Mouse (Mus musculus): Measurements from ENCODE around the gene Mrm2. TPM values are rescaled to one million over a fixed set of nuclear protein-coding genes. Genes with fewer than 3 reads are reported as not detected.

Mrm2 gene
- polyA plus RNA-seq, 1 experiment from 2014 or later = 19.6 TPM

- Histone ChIP-seq H3K27me3 (replicated peaks; ENCODE audit: control insufficient read depth, insufficient read depth, low read length) (no peaks in the 10 kb centered on the region), H3K4me3 (ENCODE audit: low read length) (no peak overlapping the region), H3K27ac (ENCODE audit: low read length) (no peak overlapping the region), H3K4me1 (ENCODE audit: control insufficient read depth, insufficient read depth, low read length) (no peaks in the 10 kb centered on the region), H3K36me3 (ENCODE audit: control insufficient read depth, insufficient read depth, low read length) (peaks cover 16% of the 10 kb centered on the region), H3K9me3 (ENCODE audit: control insufficient read depth, low read length) (no peaks in the 10 kb centered on the region), H3K4me2 (ENCODE audit: low read depth, low read length) (no peak overlapping the region), H3K9ac (ENCODE audit: low read depth, low read length) (no peak overlapping the region)
- 89% methylated on average over 8 of the region's 8 CpGs for WGBS
- ATAC-seq = no peak
These were observed 19.2 kb upstream of the Mrm2 start for GRCm38 (mm10) chr5:140350731-140351497.

- H3K4me2 ChIP-seq (ENCODE audit: low read depth, low read length) = no peak overlapping the region
- H3K4me3 ChIP-seq (ENCODE audit: low read length) = no peak overlapping the region
- H3K4me1 ChIP-seq (ENCODE audit: control insufficient read depth, insufficient read depth, low read length) = no peaks in the 10 kb centered on the region
- no peak for ATAC-seq
- H3K27me3 ChIP-seq (replicated peaks; ENCODE audit: control insufficient read depth, insufficient read depth, low read length) = no peaks in the 10 kb centered on the region
- H3K27ac ChIP-seq (ENCODE audit: low read length) = no peak overlapping the region
- peaks cover 16% of the 10 kb centered on the region for H3K36me3 ChIP-seq (ENCODE audit: control insufficient read depth, insufficient read depth, low read length)
- H3K9me3 ChIP-seq (ENCODE audit: control insufficient read depth, low read length) = no peaks in the 10 kb centered on the region
- H3K9ac ChIP-seq (ENCODE audit: low read depth, low read length) = no peak overlapping the region
- 93% methylated on average over 9 of the region's 9 CpGs for WGBS
These were observed 18.2 kb upstream of the Mrm2 start for GRCm38 (mm10) chr5:140349882-140350281.

- Histone ChIP-seq H3K4me1 (ENCODE audit: control insufficient read depth, insufficient read depth, low read length) (no peaks in the 10 kb centered on the region), H3K9ac (ENCODE audit: low read depth, low read length) (no peak overlapping the region), H3K4me3 (ENCODE audit: low read length) (no peak overlapping the region), H3K36me3 (ENCODE audit: control insufficient read depth, insufficient read depth, low read length) (peaks cover 9% of the 10 kb centered on the region; the same call in 1 of the 2 replicates), H3K9me3 (ENCODE audit: control insufficient read depth, low read length) (no peaks in the 10 kb centered on the region), H3K4me2 (ENCODE audit: low read depth, low read length) (no peak overlapping the region), H3K27me3 (replicated peaks; ENCODE audit: control insufficient read depth, insufficient read depth, low read length) (no peaks in the 10 kb centered on the region), H3K27ac (ENCODE audit: low read length) (no peak overlapping the region)
- no peak for ATAC-seq
- WGBS = 90% methylated on average over 1 of the region's 1 CpGs
These were observed 14.4 kb upstream of the Mrm2 start for GRCm38 (mm10) chr5:140346050-140346449.

GRCm38 (mm10) chr5:140345244-140345643 lies 13.5 kb upstream of the Mrm2 start:
- no peak overlapping the region for H3K27ac ChIP-seq (ENCODE audit: low read length)
- no peak overlapping the region for H3K4me2 ChIP-seq (ENCODE audit: low read depth, low read length)
- 84% methylated on average over 4 of the region's 4 CpGs for WGBS
- H3K36me3 ChIP-seq (ENCODE audit: control insufficient read depth, insufficient read depth, low read length) = peaks cover 9% of the 10 kb centered on the region; the same call in 1 of the 2 replicates
- no peaks in the 10 kb centered on the region for H3K4me1 ChIP-seq (ENCODE audit: control insufficient read depth, insufficient read depth, low read length)
- H3K4me3 ChIP-seq (ENCODE audit: low read length) = no peak overlapping the region
- H3K27me3 ChIP-seq (replicated peaks; ENCODE audit: control insufficient read depth, insufficient read depth, low read length) = no peaks in the 10 kb centered on the region
- ATAC-seq = no peak
- H3K9ac ChIP-seq (ENCODE audit: low read depth, low read length) = no peak overlapping the region
- no peaks in the 10 kb centered on the region for H3K9me3 ChIP-seq (ENCODE audit: control insufficient read depth, low read length)

GRCm38 (mm10) chr5:140342880-140343279 lies 11.2 kb upstream of the Mrm2 start:
- peaks cover 24% of the 10 kb centered on the region for H3K36me3 ChIP-seq (ENCODE audit: control insufficient read depth, insufficient read depth, low read length)
- H3K9ac ChIP-seq (ENCODE audit: low read depth, low read length) = no peak overlapping the region
- 0 out of 2 replicates have a peak, but pooled peaks cover 2% of the 10 kb centered on the region for H3K9me3 ChIP-seq (ENCODE audit: control insufficient read depth, low read length)
- H3K27me3 ChIP-seq (replicated peaks; ENCODE audit: control insufficient read depth, insufficient read depth, low read length) = no peaks in the 10 kb centered on the region
- H3K4me2 ChIP-seq (ENCODE audit: low read depth, low read length) = no peak overlapping the region
- H3K4me3 ChIP-seq (ENCODE audit: low read length) = no peak overlapping the region
- H3K27ac ChIP-seq (ENCODE audit: low read length) = no peak overlapping the region
- WGBS = 82% methylated on average over 4 of the region's 4 CpGs
- H3K4me1 ChIP-seq (ENCODE audit: control insufficient read depth, insufficient read depth, low read length) = no peaks in the 10 kb centered on the region
- ATAC-seq = no peak

GRCm38 (mm10) chr5:140339836-140340235 lies 8.1 kb upstream of the Mrm2 start:
- no peak overlapping the region for H3K4me3 ChIP-seq (ENCODE audit: low read length)
- ATAC-seq = no peak
- no peaks in the 10 kb centered on the region for H3K4me1 ChIP-seq (ENCODE audit: control insufficient read depth, insufficient read depth, low read length)
- no peak overlapping the region for H3K4me2 ChIP-seq (ENCODE audit: low read depth, low read length)
- WGBS = 88% methylated on average over 3 of the region's 3 CpGs
- no peak overlapping the region for H3K9ac ChIP-seq (ENCODE audit: low read depth, low read length)
- 0 out of 2 replicates have a peak, but pooled peaks cover 2% of the 10 kb centered on the region for H3K9me3 ChIP-seq (ENCODE audit: control insufficient read depth, low read length)
- peaks cover 27% of the 10 kb centered on the region for H3K36me3 ChIP-seq (ENCODE audit: control insufficient read depth, insufficient read depth, low read length)
- H3K27me3 ChIP-seq (replicated peaks; ENCODE audit: control insufficient read depth, insufficient read depth, low read length) = no peaks in the 10 kb centered on the region
- H3K27ac ChIP-seq (ENCODE audit: low read length) = no peak overlapping the region

- Histone ChIP-seq H3K36me3 (ENCODE audit: control insufficient read depth, insufficient read depth, low read length) (peaks cover 23% of the 10 kb centered on the region), H3K9ac (ENCODE audit: low read depth, low read length) (no peak overlapping the region), H3K4me3 (ENCODE audit: low read length) (no peak overlapping the region), H3K27ac (ENCODE audit: low read length) (no peak overlapping the region), H3K9me3 (ENCODE audit: control insufficient read depth, low read length) (0 out of 2 replicates have a peak, but pooled peaks cover 2% of the 10 kb centered on the region), H3K4me1 (ENCODE audit: control insufficient read depth, insufficient read depth, low read length) (no peaks in the 10 kb centered on the region), H3K4me2 (ENCODE audit: low read depth, low read length) (no peak overlapping the region), H3K27me3 (replicated peaks; ENCODE audit: control insufficient read depth, insufficient read depth, low read length) (no peaks in the 10 kb centered on the region)
- 95% methylated on average over 4 of the region's 4 CpGs for WGBS
- ATAC-seq = no peak
These were observed 7.1 kb upstream of the Mrm2 start for GRCm38 (mm10) chr5:140338779-140339178.

- Histone ChIP-seq H3K4me2 (ENCODE audit: low read depth, low read length) (no peak overlapping the region), H3K4me1 (ENCODE audit: control insufficient read depth, insufficient read depth, low read length) (0 out of 2 replicates have a peak, but pooled peaks cover 2% of the 10 kb centered on the region), H3K4me3 (ENCODE audit: low read length) (no peak overlapping the region), H3K36me3 (ENCODE audit: control insufficient read depth, insufficient read depth, low read length) (peaks cover 23% of the 10 kb centered on the region), H3K9ac (ENCODE audit: low read depth, low read length) (no peak overlapping the region), H3K27ac (ENCODE audit: low read length) (no peak overlapping the region), H3K9me3 (ENCODE audit: control insufficient read depth, low read length) (0 out of 2 replicates have a peak, but pooled peaks cover 2% of the 10 kb centered on the region), H3K27me3 (replicated peaks; ENCODE audit: control insufficient read depth, insufficient read depth, low read length) (no peaks in the 10 kb centered on the region)
- ATAC-seq = no peak
- 64% methylated on average over 1 of the region's 1 CpGs for whole genome bisulfite sequencing
These were observed 5.0 kb upstream of the Mrm2 start for GRCm38 (mm10) chr5:140336680-140337079.

- H3K27me3 ChIP-seq (replicated peaks; ENCODE audit: control insufficient read depth, insufficient read depth, low read length) = no peaks in the 10 kb centered on the region
- peaks cover 12% of the 10 kb centered on the region for H3K36me3 ChIP-seq (ENCODE audit: control insufficient read depth, insufficient read depth, low read length)
- H3K4me1 ChIP-seq (ENCODE audit: control insufficient read depth, insufficient read depth, low read length) = peaks cover 10% of the 10 kb centered on the region
- ATAC-seq = no peak
- H3K4me3 ChIP-seq (ENCODE audit: low read length) = no peak overlapping the region
- no peak overlapping the region for H3K4me2 ChIP-seq (ENCODE audit: low read depth, low read length)
- WGBS = 36% methylated on average over 2 of the region's 2 CpGs
- H3K9ac ChIP-seq (ENCODE audit: low read depth, low read length) = no peak overlapping the region
- H3K9me3 ChIP-seq (ENCODE audit: control insufficient read depth, low read length) = no peaks in the 10 kb centered on the region
- no peak overlapping the region for H3K27ac ChIP-seq (ENCODE audit: low read length)
These were observed 1.9 kb upstream of the Mrm2 start for GRCm38 (mm10) chr5:140333631-140334030.

Measured in intestine, embryonic 16.5 days (tissue).